Mouse (Mus musculus) layer of hippocampus, adult 18-20 months (tissue): ENCODE measurements around the gene Slc6a17. TPM values are rescaled to one million over a fixed set of nuclear protein-coding genes. Genes with fewer than 3 reads are reported as not detected.

Experiments used
- DNase-seq, 2 experiments: peaks; one replicate each; pipeline ENCODE4 v3.0.0; 2022; ENCODE audit warnings: low spot score in 2 of 2
- total RNA-seq, 2 experiments: library from RNA; stranded (reverse); gene quantifications; 2 replicates each; pipeline ENCODE4 v1.2.3; 2021

The Slc6a17 gene
- total RNA-seq, 2 experiments from 2014 or later: 278 to 282 TPM

- no peak for DNase-seq
Observed at GRCm38 (mm10) chr3:107469059-107469458, 48.8 kb downstream of the Slc6a17 start.

GRCm38 (mm10) chr3:107468106-107468505 is 49.7 kb downstream of the Slc6a17 start:
- DNase-seq: no peak

GRCm38 (mm10) chr3:107466577-107466976 is 51.2 kb downstream of the Slc6a17 start:
- peak in 1 of 2 experiments; percentile 85 for DNase-seq

DNA sequence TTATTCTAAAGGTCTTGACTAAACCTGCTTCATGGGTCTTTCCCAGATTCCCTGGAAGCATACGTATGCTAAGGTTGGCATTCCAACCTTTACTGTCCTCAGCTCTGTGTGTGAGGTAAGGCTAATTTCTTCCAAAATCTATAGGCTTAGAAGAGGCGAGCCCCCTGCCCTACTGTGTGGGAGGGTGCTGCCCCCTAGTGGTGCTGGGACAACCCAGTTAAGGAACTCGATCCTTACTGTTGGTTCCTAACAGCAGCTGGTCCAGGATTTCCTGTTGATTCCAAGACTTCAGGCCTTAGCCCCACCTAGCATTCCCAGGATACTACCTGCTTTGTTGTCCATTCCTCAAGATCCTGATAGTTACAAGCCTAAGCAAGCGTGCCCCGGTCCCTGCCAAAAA is 55.7 kb downstream of the Slc6a17 start:
- peak; percentile 72 to 83 for DNase-seq

DNA sequence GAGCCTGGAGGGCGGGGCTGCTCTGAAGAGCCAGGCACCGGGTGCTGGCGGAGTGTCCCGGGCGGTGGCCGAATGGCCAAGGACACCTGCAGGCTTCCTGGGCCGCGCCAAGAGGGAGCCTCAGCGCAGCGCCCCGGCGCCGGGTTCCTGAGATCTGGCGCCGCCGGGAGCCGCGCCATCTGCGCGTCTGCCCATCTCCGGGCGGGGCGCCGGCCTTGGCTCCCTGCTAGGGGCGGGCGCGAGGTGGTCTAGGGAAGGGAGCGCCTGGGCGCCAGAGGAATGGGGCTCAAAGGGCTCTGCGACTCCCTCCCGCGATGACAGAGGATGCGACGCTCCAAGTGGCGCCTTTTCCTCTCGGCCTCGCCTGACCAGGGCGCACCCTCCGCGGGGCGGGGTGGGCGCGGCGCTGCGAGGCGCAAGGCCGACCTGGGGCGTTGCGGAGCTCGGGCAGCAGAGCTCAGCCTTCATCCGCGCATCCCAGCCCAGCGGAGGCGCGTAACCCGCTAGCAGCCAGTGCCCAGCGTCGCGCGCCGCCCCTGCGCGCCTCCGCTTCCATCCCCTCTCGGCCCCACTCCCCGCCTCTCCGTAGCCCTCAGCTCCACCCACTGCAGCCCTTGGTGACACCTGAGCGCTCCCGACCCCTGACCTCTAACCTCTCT is 57.9 kb downstream of the Slc6a17 start:
- no peak for DNase-seq

- no peak for DNase-seq
Observed at GRCm38 (mm10) chr3:107459196-107459772, 58.5 kb downstream of the Slc6a17 start, which contains the start of gene Kcnc4. Kcnc4 (minus strand) TSS chr3:107459552.

DNA sequence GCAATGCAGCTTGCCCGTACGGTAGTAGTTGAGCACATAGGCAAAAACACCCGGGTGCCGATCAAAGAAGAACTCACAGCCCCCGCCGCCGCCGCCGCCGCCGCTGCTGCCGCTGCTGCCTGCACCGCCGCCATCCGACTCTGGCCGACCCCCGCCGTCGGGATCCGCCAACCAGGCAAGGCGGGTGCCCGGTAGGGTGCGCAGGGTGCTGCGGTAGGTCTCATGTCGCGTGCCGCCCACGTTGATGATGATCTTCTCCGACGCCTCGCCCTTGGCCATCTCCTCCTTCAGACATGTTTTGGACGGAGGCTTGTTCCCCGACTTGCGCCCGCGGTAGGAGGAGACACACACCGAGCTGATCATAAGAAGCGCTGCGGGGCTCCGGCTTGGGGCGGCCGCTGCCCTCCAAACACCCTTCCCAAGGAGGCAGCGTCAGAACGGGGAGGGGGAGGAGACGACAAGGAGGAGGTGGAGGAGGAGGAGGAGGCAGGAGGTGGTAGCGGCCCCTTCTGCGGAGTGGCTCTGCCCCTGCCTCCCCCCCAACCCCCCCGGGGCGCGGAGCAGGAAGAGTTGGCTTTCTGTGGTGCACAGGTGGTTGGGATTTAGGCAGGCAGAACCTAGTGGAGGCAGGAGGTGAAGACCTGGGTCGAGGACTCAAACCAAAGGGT is 59.2 kb downstream of the Slc6a17 start:
- no peak for DNase-seq

GRCm38 (mm10) chr3:107458104-107458503 is 59.7 kb downstream of the Slc6a17 start:
- DNase-seq: no peak

DNA sequence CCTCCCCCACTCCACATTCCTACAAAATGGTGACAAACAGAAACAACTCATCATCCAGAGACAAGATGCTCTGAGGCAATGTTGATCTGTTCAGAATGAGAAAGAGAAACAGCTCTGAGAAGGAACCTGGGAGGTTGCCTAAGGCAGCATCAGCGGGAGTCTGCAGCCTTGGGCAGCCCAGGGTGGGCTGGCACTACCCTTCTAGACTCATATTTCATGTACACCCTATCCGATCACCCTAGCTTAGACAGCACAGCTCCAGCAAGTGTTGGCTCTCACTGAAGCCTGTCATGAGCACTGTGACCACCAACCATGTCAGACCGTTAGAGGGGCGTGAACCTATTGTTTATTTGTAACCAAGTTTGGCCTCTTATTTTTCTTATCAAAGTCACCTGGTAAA is 63.5 kb downstream of the Slc6a17 start:
- no peak for DNase-seq

DNA sequence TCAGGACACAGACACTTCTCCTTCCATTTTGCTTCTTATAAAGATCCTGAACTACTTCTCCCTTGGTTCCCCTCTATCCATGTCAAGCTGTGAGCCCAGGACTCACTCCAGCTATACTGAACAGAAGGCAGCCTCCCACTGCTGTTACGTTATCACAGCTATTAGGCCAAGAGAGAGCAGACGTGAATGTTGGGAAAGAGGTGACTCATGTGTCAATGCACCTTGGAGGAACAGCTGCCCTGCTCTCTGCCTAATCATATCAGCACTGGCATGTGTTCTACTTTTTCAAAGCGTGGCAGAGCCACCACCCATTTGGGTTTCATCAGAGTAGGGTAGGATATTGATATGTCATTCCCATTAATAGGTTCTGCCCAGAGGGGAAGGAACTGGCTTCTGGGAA is 71.0 kb downstream of the Slc6a17 start:
- peak in 1 of 2 experiments; percentile 80 for DNase-seq

GRCm38 (mm10) chr3:107443866-107444265 is 74.0 kb downstream of the Slc6a17 start:
- no peak for DNase-seq

GRCm38 (mm10) chr3:107442191-107442590 is 75.6 kb downstream of the Slc6a17 start:
- DNase-seq: peak; percentile 80 to 88

DNA sequence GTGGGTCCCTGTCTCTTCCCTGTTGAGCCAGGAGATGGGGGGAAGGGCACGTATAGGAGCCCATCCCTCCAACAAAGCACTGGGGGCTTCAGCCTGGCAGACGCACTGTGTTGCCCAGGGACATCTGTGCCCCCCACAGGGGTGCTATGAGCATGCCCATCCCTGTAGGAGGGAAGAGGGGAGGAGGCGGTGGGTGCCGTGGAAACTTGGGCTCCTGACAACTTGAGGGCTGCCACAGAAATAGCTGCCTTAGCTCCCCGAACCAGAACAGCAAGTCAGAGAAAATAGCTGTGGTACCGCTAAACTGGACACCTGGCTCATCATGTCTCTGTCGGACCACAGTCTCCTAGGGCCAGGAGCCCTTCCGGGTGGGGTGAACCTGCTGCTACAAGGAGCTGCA is 76.5 kb downstream of the Slc6a17 start:
- DNase-seq: peak in 1 of 2 experiments; percentile 59

DNA sequence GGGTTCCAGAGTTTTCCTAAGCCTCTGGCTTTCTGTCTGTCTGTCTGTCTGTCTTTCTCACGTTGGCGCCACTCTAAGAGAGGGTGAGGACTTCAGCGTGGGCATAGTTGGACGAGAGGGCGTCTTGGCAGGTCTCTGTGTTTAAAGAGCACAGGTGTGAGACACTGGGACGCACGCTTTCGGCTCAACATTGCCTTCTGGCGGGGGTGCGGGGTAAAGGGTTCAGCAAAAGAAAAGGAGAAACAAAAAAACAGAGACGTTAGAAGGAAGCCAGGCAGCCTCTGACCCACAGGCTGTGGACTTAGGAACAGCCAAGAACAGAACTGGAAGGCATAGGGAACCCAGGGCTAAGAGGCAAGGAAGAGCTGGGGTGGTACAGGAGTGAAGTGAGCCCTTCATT is 78.5 kb downstream of the Slc6a17 start:
- no peak for DNase-seq

GRCm38 (mm10) chr3:107437666-107438065 is 80.2 kb downstream of the Slc6a17 start:
- DNase-seq: no peak

- no peak for DNase-seq
Observed at GRCm38 (mm10) chr3:107436434-107436833, 81.4 kb downstream of the Slc6a17 start.

DNA sequence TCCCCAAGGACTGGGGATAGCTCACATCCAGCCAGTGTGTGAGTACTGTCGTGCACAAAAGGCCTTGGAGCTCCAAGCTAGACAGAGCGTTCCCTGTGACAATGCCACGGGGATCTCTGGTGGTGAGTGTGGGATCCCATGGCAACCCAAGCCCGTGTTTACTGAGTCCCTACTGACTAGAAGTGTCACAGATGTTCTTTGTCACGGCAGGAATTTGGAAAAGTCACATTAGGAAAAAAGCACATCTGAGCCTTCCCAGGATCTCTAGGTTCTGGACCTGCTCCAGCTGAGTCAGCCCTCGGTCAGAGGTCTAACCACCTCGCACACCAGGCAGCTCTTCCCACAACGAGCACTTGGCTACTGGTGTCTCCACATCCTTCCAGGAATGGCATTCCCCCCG is 84.2 kb downstream of the Slc6a17 start:
- DNase-seq: no peak

- no peak for DNase-seq
Observed at GRCm38 (mm10) chr3:107431268-107431667, 86.5 kb downstream of the Slc6a17 start.

GRCm38 (mm10) chr3:107424258-107425041 is 93.4 kb downstream of the Slc6a17 start:
- peak in 1 of 2 experiments; percentile 70 for DNase-seq

- no peak for DNase-seq
Observed at GRCm38 (mm10) chr3:107420156-107420555, 97.7 kb downstream of the Slc6a17 start.
